Mouse (Mus musculus) monocyte, adult 2 months (primary cell): Measurements from ENCODE around the gene Ghrl.

ENCODE experiments used
- DNase-seq, 2 experiments: peaks; one replicate each; pipeline ENCODE4 v3.0.0; 2022; ENCODE audit warnings: low spot score in 2 of 2, low read depth in 1 of 2

Ghrl gene

GRCm38 (mm10) chr6:113697222-113698205 lies 22.2 kb downstream of the Ghrl start:
- DNase-seq, result peak in 1 of 2 experiments; percentile 19

GRCm38 (mm10) chr6:113696582-113697221 lies 23.0 kb downstream of the Ghrl start, which contains the start of gene Tatdn2:
Tatdn2 (plus strand) TSS chr6:113697050.
- DNase-seq, result peak; percentile 94 to 96

- DNase-seq, result no peak
Observed at GRCm38 (mm10) chr6:113695766-113696355, 23.8 kb downstream of the Ghrl start.

- no peak for DNase-seq
Observed at GRCm38 (mm10) chr6:113695203-113695602, 24.5 kb downstream of the Ghrl start.

- no peak for DNase-seq
Observed at GRCm38 (mm10) chr6:113693377-113693776, 26.3 kb downstream of the Ghrl start.

- DNase-seq, result peak in 1 of 2 experiments; percentile 36
Observed at GRCm38 (mm10) chr6:113692661-113693133, 27.0 kb downstream of the Ghrl start.

GRCm38 (mm10) chr6:113691084-113691462 lies 28.6 kb downstream of the Ghrl start:
- no peak for DNase-seq

GRCm38 (mm10) chr6:113690400-113691083 lies 29.1 kb downstream of the Ghrl start:
- no peak for DNase-seq

- DNase-seq, result no peak
Observed at GRCm38 (mm10) chr6:113690008-113690399, 29.7 kb downstream of the Ghrl start.

- no peak for DNase-seq
Observed at GRCm38 (mm10) chr6:113686551-113687125, 33.0 kb downstream of the Ghrl start.

GRCm38 (mm10) chr6:113683081-113683825 lies 36.4 kb downstream of the Ghrl start:
- no peak for DNase-seq

- peak; percentile 85 to 87 for DNase-seq
Observed at GRCm38 (mm10) chr6:113681271-113681670, 38.4 kb downstream of the Ghrl start.

- peak in 1 of 2 experiments; percentile 36 for DNase-seq
Observed at GRCm38 (mm10) chr6:113679993-113680566, 39.6 kb downstream of the Ghrl start.

GRCm38 (mm10) chr6:113678246-113679012 lies 41.3 kb downstream of the Ghrl start:
- no peak for DNase-seq

- peak; percentile 85 to 89 for DNase-seq
Observed at GRCm38 (mm10) chr6:113677070-113677734, 42.5 kb downstream of the Ghrl start.

GRCm38 (mm10) chr6:113675991-113676390 lies 43.7 kb downstream of the Ghrl start:
- DNase-seq, result no peak

- DNase-seq, result no peak
Observed at GRCm38 (mm10) chr6:113675234-113675633, 44.4 kb downstream of the Ghrl start.

GRCm38 (mm10) chr6:113672989-113673388 lies 46.7 kb downstream of the Ghrl start:
- DNase-seq, result no peak
